Mouse (Mus musculus) olfactory bulb, adult 2 months (tissue): Measurements from ENCODE around the gene Mdga1. TPM values are rescaled to one million over a fixed set of nuclear protein-coding genes. Genes with fewer than 3 reads are reported as not detected.

Experiments
- H3K27ac ChIP-seq: fragments of 200-500 bp; 2 replicates; pipeline ENCODE4 v1.5.1; 2012; ENCODE audit warnings: low read depth, low read length; ENCODE audit not compliant: insufficient read depth
- H3K4me1 ChIP-seq: fragments of 200-500 bp; 2 replicates; pipeline ENCODE4 v1.6.1; 2012; ENCODE audit warnings: low read length; ENCODE audit not compliant: control insufficient read depth, insufficient read depth
- H3K4me3 ChIP-seq: fragments of 200-500 bp; 2 replicates; pipeline ENCODE4 v1.5.1; 2012; ENCODE audit warnings: mild to moderate bottlenecking, low read depth, low read length, moderate library complexity; ENCODE audit not compliant: insufficient read depth
- CTCF ChIP-seq: fragments of 200-500 bp; IDR thresholded peaks from 2 replicates; pipeline ENCODE4 v1.5.1; 2012; ENCODE audit warnings: low read depth, mild to moderate bottlenecking, low read length, moderate library complexity; ENCODE audit not compliant: insufficient read depth
- POLR2A ChIP-seq: fragments of 200-500 bp; IDR thresholded peaks from 2 replicates; pipeline ENCODE4 v1.6.1; 2012; ENCODE audit warnings: mild to moderate bottlenecking, low read depth, low read length, moderate library complexity; ENCODE audit not compliant: insufficient read depth
- WGBS: fragments of 180-500 bp; shearing (Covaris S2); methylation state at CpG from one replicate; pipeline ENCODE4 v1.1.7; 2018; 5-methylcytosine and 5-hydroxymethylcytosine counted together
- polyA plus RNA-seq: library from polyadenylated mRNA; stranded (reverse); fragments of >200 nt; gene quantifications from 2 replicates; pipeline ENCODE4 v1.2.4, GENCODE M21; 2012; ENCODE audit warnings: low replicate concordance; ENCODE audit not compliant: missing spikeins, insufficient read depth, insufficient read length

Mdga1 gene
- not detected in 2 replicates for polyA plus RNA-seq

DNA sequence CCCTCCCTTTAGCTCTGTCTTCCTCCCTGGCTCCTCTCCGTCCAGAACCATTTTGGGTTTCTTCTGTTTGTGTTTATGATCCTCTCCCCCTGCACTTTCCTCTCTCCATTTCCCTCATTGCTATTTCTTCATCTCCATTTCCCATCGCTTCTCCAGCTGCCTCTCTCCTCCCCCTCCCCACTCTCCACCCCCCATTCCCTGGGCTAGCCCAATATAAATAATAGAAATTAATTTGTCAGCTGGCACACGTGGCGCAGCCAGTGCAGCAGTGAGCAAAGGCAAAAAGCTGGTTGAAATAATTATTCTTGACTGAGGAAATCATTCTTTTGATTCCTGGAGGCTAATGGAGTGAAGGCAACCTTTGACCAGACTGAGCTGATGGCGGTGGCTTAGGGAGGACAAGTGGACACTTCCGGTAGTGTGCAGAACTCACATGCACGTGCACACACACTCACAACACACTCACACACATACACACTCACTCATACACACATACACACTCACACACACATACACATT, at the start of gene Mdga1:
Gene Mdga1, minus strand, starts transcription at position 51 of the 519 bp plus-strand sequence.
- Histone ChIP-seq H3K27ac (no peak within 1 kb of the TSS), H3K4me1 (peaks cover 2% of the 10 kb centered on the region; the same call in 1 of the 2 replicates), H3K4me3 (no peak within 1 kb of the TSS)
- TF ChIP-seq CTCF (no peak), POLR2A (no peak)
- 84% methylated on average over 7 of the region's 7 CpGs for WGBS

GRCm38 (mm10) chr17:30018927-30019610, 49.2 kb upstream of the Mdga1 start:
- no peak for TF ChIP-seq POLR2A
- TF ChIP-seq CTCF = no peak
- WGBS = 84% methylated on average over 12 of the region's 12 CpGs
- Histone ChIP-seq H3K4me1 (peaks cover 11% of the 10 kb centered on the region; the same call in 1 of the 2 replicates), H3K4me3 (no peak overlapping the region), H3K27ac (no peak overlapping the region)

DNA sequence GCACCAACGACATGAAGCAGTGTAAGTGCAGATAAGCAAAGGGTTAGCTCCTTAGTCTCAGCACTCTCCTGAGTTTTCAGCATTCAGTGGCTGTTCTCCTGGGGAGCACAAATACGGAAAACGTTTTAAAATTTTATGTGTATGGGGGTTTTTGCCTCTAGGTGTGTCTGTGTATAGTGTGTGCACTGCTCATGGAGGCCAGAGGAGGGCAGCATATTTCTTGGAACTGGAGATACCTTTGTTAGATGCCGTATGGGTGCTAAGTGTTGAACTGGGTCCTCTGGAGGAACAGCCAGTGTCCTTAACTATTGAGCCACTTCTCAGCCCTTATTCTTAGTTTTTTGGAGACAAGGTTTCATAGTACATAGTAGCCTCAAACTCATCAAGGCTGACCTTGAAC, 44.8 kb upstream of the Mdga1 start:
- WGBS = 98% methylated on average over 4 of the region's 4 CpGs
- TF ChIP-seq POLR2A (no peak), CTCF (no peak)
- H3K27ac ChIP-seq = no peak overlapping the region

GRCm38 (mm10) chr17:30008392-30008791, 38.5 kb upstream of the Mdga1 start:
- Histone ChIP-seq H3K27ac (peak overlapping the region; percentile 60), H3K4me3 (no peak overlapping the region), H3K4me1 (peaks cover 15% of the 10 kb centered on the region)
- TF ChIP-seq POLR2A (no peak), CTCF (no peak)

More for the DNA sequence above, 44.8 kb upstream of the Mdga1 start:
- H3K4me3 ChIP-seq = no peak overlapping the region
- H3K4me1 ChIP-seq = peaks cover 11% of the 10 kb centered on the region

GRCm38 (mm10) chr17:30007883-30008282, 38.0 kb upstream of the Mdga1 start:
- WGBS = 87% methylated on average over 6 of the region's 6 CpGs
- Histone ChIP-seq H3K4me1 (peaks cover 15% of the 10 kb centered on the region), H3K4me3 (peak overlapping the region; percentile 10; the same call in 1 of the 2 replicates), H3K27ac (peak overlapping the region; percentile 60)
- TF ChIP-seq CTCF = no peak
- no peak for TF ChIP-seq POLR2A

- TF ChIP-seq POLR2A = no peak
- no peak for TF ChIP-seq CTCF
- Histone ChIP-seq H3K4me3 (no peak overlapping the region), H3K4me1 (peaks cover 15% of the 10 kb centered on the region), H3K27ac (no peak overlapping the region)
- 84% methylated on average over 2 of the region's 2 CpGs for WGBS
Observed at GRCm38 (mm10) chr17:30006877-30007276, 37.0 kb upstream of the Mdga1 start.

DNA sequence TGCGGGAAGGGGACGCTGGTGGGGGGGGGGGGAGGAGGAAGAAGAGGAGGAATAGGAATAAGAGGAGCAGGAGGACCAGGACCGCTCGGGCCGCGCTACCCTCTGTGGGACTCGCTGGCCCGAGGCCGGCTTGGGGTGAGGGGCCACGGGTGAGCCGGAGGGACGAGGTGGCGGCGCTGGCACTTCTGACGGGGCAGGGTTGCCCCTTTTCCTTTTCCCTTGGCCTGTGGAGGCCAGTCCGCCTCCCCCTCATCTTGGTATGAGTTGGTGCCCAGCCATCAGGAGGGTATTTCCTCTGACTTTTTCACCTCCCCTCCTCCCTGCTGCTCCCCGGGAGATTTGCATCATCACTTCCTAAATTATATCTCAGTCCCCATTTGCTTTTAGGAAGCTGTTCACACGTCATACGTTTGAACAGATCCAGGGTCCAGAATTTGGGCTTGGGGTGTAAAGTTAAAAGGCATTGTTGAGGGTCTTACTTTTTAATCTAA, 35.6 kb upstream of the Mdga1 start:
- no peak for TF ChIP-seq CTCF
- no peak for TF ChIP-seq POLR2A
- WGBS = under 1% methylated on average over 19 of the region's 19 CpGs
- Histone ChIP-seq H3K4me1 (peaks cover 15% of the 10 kb centered on the region), H3K27ac (peak overlapping the region; percentile 30; the same call in 1 of the 2 replicates), H3K4me3 (peak overlapping the region; percentile 60)

DNA sequence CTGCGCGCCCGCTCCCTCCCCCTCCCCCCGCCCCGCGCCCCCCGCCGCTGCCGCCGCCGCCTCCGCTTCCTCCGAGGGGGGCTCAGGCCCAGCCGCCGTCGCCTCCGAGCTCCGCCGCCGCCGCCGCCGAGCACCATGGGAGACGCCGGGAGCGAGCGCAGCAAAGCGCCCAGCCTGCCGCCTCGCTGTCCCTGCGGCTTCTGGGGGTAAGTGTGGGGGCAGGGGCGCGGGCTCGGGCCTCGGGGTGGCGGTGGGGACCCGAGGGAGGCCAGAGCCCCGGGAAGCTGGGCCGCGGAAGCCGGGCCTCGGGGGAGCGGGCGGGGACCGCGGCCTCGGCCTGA, 35.2 kb upstream of the Mdga1 start:
- no peak overlapping the region for H3K27ac ChIP-seq
- WGBS = 3% methylated on average over 32 of the region's 47 CpGs

DNA sequence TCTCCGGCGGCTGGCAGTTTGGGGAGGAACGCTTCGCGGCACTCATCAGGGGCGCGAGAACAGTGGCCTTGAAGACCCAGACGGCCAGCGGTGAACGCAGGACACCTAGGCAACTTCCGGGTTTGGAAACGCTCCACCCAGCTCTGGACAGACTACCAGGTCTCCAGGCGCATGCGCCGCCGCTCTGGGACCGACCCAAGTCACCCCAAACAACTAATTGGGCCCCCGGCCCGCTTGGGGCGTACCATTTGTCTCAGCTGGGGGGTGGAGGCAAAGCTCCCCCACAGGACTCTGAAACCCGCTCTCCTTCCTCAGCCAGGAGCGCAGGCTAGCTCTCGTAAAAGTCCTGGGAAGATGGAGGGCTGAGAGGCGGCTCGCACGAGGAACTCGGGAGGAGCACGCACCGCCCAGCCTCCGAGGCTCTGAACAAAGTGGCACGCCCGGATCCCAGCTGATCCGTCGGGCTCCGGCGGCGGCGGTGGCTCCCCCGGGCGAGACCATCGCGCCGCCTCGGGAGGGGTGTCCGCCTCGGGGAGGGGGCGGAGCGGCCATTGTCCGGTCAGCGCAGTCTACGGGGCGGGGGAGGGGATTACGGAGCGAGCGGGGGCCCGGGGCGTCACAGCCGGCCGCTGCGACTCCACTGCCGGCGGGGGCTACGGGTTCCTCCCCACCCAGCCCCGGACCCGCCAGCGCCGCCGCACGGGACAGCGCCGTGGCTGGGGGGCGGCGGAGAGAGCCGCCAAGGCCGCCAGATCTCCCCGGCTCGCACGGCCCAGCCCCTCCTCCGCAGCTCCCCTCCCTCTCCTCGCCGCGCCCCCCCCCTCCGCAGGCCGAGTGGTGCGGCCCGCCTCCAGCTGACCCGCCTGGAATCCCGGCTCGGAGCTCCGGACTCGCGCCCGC, 34.6 kb upstream of the Mdga1 start, which contains the start of gene Zfand3:
Gene Zfand3, plus strand, starts transcription at position 531 of the 900 bp plus-strand sequence.
- under 1% methylated on average over 75 of the region's 93 CpGs for WGBS
- H3K4me1 ChIP-seq = peaks cover 13% of the 10 kb centered on the region
- H3K27ac ChIP-seq = peak within 1 kb of the TSS; percentile 91
- H3K4me3 ChIP-seq = peak within 1 kb of the TSS; percentile 60
- peak; percentile 58 for TF ChIP-seq POLR2A
- TF ChIP-seq CTCF = no peak

More for the DNA sequence above, 35.2 kb upstream of the Mdga1 start:
- Histone ChIP-seq H3K4me1 (peaks cover 15% of the 10 kb centered on the region), H3K4me3 (peak overlapping the region; percentile 60)
- TF ChIP-seq CTCF (no peak), POLR2A (no peak)
